Mouse (Mus musculus) midbrain, postnatal 0 days (tissue): Measurements from ENCODE around the gene Gm28035. TPM values are rescaled to one million over a fixed set of nuclear protein-coding genes. Genes with fewer than 3 reads are reported as not detected.
A peak's percentile ranks its signal among the peaks of the same experiment; 100 is the strongest.

Source experiments
- ATAC-seq: fragments of 200-750 bp; cut with Nextera tagmentation; 2 replicates; pipeline ENCODE4 v1.8.0; 2017; ENCODE audit warnings: moderate number of reproducible peaks, mild to moderate bottlenecking, moderate TSS enrichment, moderate library complexity; ENCODE audit not compliant: low FRiP score
- DNase-seq: peaks from one replicate; pipeline ENCODE4 v3.0.0-alpha.2; 2015; ENCODE audit warnings: low spot score
- H3K27ac ChIP-seq: fragments of 300-500 bp; sonication (generic); 2 replicates; pipeline ENCODE4 v1.5.1; 2014; ENCODE audit warnings: low read depth, mild to moderate bottlenecking, low read length, mixed read lengths
- H3K27me3 ChIP-seq: fragments of 300-500 bp; sonication (generic); 2 replicates; pipeline ENCODE4 v1.6.1; 2014; ENCODE audit warnings: low read length, control low read depth, mixed read lengths; ENCODE audit not compliant: insufficient read depth
- H3K36me3 ChIP-seq: fragments of 300-500 bp; sonication (generic); 2 replicates; pipeline ENCODE4 v1.6.1; 2014; ENCODE audit warnings: low read length, control low read depth, mixed read lengths; ENCODE audit not compliant: insufficient read depth
- H3K4me1 ChIP-seq: fragments of 300-500 bp; sonication (generic); 2 replicates; pipeline ENCODE4 v1.6.1; 2014; ENCODE audit warnings: mild to moderate bottlenecking, control low read depth, antibody characterized with exemption, low read length, mixed read lengths; ENCODE audit not compliant: insufficient read depth
- H3K4me2 ChIP-seq: fragments of 300-500 bp; sonication (generic); 2 replicates; pipeline ENCODE4 v1.6.1; 2014; ENCODE audit warnings: low read depth, mild to moderate bottlenecking, low read length, mixed read lengths; ENCODE audit not compliant: poor library complexity, severe bottlenecking
- H3K4me3 ChIP-seq: fragments of 300-500 bp; sonication (generic); 2 replicates; pipeline ENCODE4 v1.5.1; 2014; ENCODE audit warnings: low read depth, mild to moderate bottlenecking, low read length, moderate library complexity
- H3K9ac ChIP-seq: fragments of 300-500 bp; sonication (generic); replicated peaks from 2 replicates; pipeline ENCODE4 v1.6.1; 2014; ENCODE audit warnings: mild to moderate bottlenecking, low read length, moderate library complexity, mixed read lengths; ENCODE audit not compliant: poor library complexity, severe bottlenecking
- H3K9me3 ChIP-seq: fragments of 300-500 bp; sonication (generic); 2 replicates; pipeline ENCODE4 v1.6.1; 2016; ENCODE audit warnings: low read length, control low read depth
- CTCF ChIP-seq: IDR thresholded peaks from 2 replicates; pipeline ENCODE4 v1.5.1; 2016; ENCODE audit warnings: antibody characterized with exemption, mild to moderate bottlenecking
- WGBS: fragments of 180-500 bp; shearing (Covaris S2); extraction: QIAGEN DNeasy Blood & Tissue Kit; methylation state at CpG from one replicate; pipeline ENCODE4 v1.1.7; 2014; 5-methylcytosine and 5-hydroxymethylcytosine counted together
- polyA plus RNA-seq: library from polyadenylated mRNA; unstranded; fragments of >200 nt; fragmentation: Nextera tagmentation; extraction: Ambion mirVana; gene quantifications from 2 replicates; pipeline ENCODE4 v1.2.1, GENCODE M21; 2015
- total RNA-seq: library from RNA; depleted of rRNA; stranded (reverse); fragments of >200 nt; gene quantifications from 2 replicates; pipeline ENCODE4 v1.2.3, GENCODE M21; 2014

Gm28035 gene
- total and polyA plus RNA-seq, 2 experiments from 2014 or later = 0.11 to 6.0 TPM

GRCm38 (mm10) chr2:30203439-30203838 is 36.9 kb upstream of the Gm28035 start:
- Histone ChIP-seq H3K36me3 (no peaks in the 10 kb centered on the region), H3K9ac (no peak overlapping the region), H3K4me1 (peaks cover 12% of the 10 kb centered on the region), H3K4me3 (no peak overlapping the region), H3K27ac (no peak overlapping the region), H3K4me2 (no peak overlapping the region), H3K27me3 (no peaks in the 10 kb centered on the region), H3K9me3 (no peaks in the 10 kb centered on the region)
- TF ChIP-seq CTCF = peak; percentile 57
- no peak for DNase-seq
- WGBS = 79% methylated on average over 7 of the region's 7 CpGs
- no peak for ATAC-seq

DNA sequence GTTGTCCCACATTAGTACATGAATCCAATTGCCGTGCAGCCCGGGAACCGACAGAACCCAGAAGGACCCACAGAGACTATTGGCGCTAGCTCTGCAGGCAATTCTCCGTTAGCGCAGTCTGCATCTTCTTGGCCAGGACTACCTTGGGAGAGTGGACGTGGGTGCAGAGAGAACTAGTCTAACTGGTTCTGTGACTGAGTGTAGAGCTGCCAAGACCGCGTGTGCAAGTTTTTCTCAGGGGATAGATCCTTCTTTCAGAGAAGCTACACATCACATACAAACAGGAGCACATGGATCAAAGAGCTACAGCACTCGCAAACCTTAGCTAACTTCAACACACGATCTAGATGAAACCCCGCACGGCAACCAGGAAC is 35.1 kb upstream of the Gm28035 start:
- no peak for TF ChIP-seq CTCF
- Histone ChIP-seq H3K4me1 (peaks cover 12% of the 10 kb centered on the region), H3K36me3 (no peaks in the 10 kb centered on the region), H3K4me2 (peak overlapping the region; percentile 82), H3K27me3 (no peaks in the 10 kb centered on the region), H3K9me3 (no peaks in the 10 kb centered on the region), H3K9ac (peak overlapping the region; percentile 64), H3K4me3 (peak overlapping the region; percentile 66), H3K27ac (peak overlapping the region; percentile 65)
- peak; percentile 47 for DNase-seq
- ATAC-seq = peak; percentile 65
- WGBS = under 1% methylated on average over 13 of the region's 13 CpGs

DNA sequence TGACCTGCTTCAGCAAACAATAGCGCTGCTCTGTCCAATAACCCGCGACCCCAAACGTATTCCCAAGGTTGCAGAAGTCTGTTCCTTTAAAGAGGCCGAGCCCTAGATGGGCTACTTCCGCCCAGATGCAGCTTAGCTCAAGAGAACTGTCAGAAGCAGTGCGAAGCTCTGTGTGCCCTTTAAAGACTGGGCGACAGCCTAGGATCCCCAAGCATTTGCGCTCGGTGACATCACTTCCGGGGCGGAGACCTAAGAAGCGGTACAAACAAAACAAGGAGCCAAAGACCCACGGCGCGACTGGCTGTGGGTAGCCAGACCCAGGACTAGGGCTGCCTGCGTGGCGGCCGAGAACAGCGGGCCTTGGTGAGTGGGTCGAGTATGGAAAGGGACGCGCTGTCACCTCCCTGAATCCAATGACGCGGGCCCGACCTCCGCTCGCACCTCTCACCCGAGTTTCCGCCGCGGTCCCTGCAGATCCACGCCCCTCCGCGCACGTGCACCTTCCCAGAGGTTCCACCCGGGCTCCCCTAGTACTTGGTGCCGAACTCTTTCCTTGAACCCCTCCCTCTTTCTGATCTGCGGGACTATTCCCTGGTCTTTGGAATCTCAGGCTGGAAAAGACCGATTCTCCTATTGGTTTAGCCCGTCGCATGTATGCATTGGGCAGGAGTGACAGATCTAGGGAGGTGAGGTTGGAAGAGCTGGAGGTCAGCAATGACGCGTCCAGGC is 34.6 kb upstream of the Gm28035 start, which contains the start of gene Kyat1:
Gene Kyat1, minus strand, starts transcription at position 219 of the 729 bp plus-strand sequence.
- Histone ChIP-seq H3K9me3 (no peaks in the 10 kb centered on the region), H3K9ac (peak within 1 kb of the TSS; percentile 64), H3K4me3 (peak within 1 kb of the TSS; percentile 66), H3K36me3 (no peaks in the 10 kb centered on the region), H3K27me3 (no peaks in the 10 kb centered on the region), H3K4me1 (peaks cover 12% of the 10 kb centered on the region), H3K27ac (peak within 1 kb of the TSS; percentile 65), H3K4me2 (peak within 1 kb of the TSS; percentile 82)
- WGBS = under 1% methylated on average over 44 of the region's 44 CpGs
- DNase-seq (peak; percentile 99), ATAC-seq (peak; percentile 94)
- no peak for TF ChIP-seq CTCF

- no peaks in the 10 kb centered on the region for H3K27me3 ChIP-seq
- H3K4me3 ChIP-seq = no peak overlapping the region
- DNase-seq = no peak
- 74% methylated on average over 4 of the region's 4 CpGs for WGBS
- no peaks in the 10 kb centered on the region for H3K36me3 ChIP-seq
- no peak overlapping the region for H3K4me2 ChIP-seq
- no peak for TF ChIP-seq CTCF
- no peak overlapping the region for H3K9ac ChIP-seq
- no peak for ATAC-seq
- H3K27ac ChIP-seq = no peak overlapping the region
- H3K9me3 ChIP-seq = no peaks in the 10 kb centered on the region
- peaks cover 12% of the 10 kb centered on the region for H3K4me1 ChIP-seq
Observed at GRCm38 (mm10) chr2:30207401-30207800, 33.0 kb upstream of the Gm28035 start.

- Histone ChIP-seq H3K9me3 (no peaks in the 10 kb centered on the region), H3K36me3 (no peaks in the 10 kb centered on the region), H3K4me1 (peaks cover 12% of the 10 kb centered on the region), H3K27ac (no peak overlapping the region), H3K27me3 (no peaks in the 10 kb centered on the region), H3K4me3 (no peak overlapping the region), H3K9ac (no peak overlapping the region), H3K4me2 (no peak overlapping the region)
- ATAC-seq = no peak
- DNase-seq = no peak
- 84% methylated on average over 5 of the region's 5 CpGs for WGBS
- no peak for TF ChIP-seq CTCF
Observed at GRCm38 (mm10) chr2:30207886-30208285, 32.5 kb upstream of the Gm28035 start.

DNA sequence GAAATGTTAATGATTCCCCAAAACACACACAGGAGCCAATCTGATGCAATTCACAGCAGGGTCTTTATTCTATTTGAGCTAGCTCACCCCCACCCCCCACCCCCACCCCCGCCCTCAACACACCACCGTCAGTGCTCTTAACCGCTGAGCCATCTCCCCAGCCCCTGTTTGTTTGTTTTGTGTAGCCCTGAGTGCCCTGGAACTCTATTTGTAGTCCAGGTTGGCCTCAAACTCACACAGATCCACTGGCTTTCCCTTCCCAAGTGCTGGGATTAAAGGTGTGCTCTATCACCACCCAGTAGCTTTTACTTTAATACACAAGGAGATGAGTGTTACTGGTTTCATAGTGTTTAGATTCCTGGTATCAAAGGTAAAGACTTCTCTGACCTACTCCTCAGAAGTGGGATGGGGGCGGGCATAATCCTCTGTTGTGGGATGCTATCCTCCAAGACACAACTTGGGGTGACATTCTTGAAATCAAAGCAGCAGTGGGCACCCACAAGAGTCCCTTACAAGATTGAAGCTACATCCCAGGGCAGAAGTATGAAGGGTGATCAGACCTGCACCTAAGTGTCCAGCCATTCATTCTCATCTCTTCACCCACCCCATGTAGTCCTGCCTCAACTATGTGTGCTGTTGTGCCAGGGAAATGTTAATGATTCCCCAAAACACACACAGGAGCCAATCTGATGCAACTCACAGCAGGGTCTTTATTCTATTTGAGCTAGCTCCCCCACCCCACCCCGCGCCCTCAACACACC is 28.8 kb upstream of the Gm28035 start:
- H3K27me3 ChIP-seq = no peaks in the 10 kb centered on the region
- no peak overlapping the region for H3K4me3 ChIP-seq
- no peaks in the 10 kb centered on the region for H3K36me3 ChIP-seq
- no peak overlapping the region for H3K4me2 ChIP-seq
- WGBS = 76% methylated on average over 6 of the region's 6 CpGs
- DNase-seq (no peak), ATAC-seq (no peak)
- peaks cover 2% of the 10 kb centered on the region; the same call in 1 of the 2 replicates for H3K4me1 ChIP-seq
- no peak overlapping the region for H3K9ac ChIP-seq
- H3K9me3 ChIP-seq = no peaks in the 10 kb centered on the region
- no peak for TF ChIP-seq CTCF
- no peak overlapping the region for H3K27ac ChIP-seq
